Mouse (Mus musculus) cerebellum, adult 8-10 months (tissue): ENCODE measurements around the gene Fam219a.
A peak's percentile ranks its signal among the peaks of the same experiment; 100 is the strongest.

Source experiments
- DNase-seq: peaks from one replicate; pipeline ENCODE4 v3.0.0; 2022

The Fam219a gene

DNA sequence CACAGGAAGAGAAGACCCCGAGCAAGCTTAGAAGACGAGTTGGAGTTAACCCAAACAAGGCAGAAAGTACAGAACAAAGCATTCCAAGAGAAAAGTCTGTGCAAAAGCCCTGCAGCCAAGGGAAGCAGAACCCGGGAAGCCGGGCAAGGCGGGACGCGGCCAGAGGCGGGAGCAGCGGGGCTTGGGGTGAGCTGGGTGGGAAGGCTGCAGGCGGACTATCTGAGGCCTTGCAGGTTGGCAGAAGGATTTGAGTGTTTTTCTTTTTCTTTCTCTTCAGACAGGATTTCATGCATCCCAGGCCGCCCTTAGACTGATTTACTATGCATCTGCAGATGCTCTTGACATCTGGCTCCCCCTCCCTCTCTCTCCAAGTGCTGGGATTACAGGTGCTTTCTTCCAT, 16.2 kb downstream of the Fam219a start:
- no peak for DNase-seq

DNA sequence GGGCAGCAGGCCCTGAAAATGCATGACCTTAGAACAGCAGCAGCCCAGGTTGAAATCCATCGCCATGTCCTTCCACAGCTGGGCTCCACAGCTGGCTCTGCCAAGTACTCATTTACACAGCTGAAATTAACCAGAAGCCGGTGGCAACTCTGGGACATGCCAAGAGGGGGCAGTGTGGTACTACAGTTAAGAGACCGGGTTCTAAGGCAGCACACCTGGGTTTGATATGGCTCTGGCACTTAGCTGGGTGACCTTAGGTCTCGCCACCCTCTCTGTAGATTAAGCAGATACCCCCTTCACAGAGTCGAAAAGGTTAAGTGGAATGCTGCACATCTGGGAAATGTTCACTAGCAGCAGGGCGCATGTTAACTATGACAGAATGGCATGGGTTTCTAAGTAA, 16.8 kb downstream of the Fam219a start:
- peak; percentile 59 for DNase-seq

DNA sequence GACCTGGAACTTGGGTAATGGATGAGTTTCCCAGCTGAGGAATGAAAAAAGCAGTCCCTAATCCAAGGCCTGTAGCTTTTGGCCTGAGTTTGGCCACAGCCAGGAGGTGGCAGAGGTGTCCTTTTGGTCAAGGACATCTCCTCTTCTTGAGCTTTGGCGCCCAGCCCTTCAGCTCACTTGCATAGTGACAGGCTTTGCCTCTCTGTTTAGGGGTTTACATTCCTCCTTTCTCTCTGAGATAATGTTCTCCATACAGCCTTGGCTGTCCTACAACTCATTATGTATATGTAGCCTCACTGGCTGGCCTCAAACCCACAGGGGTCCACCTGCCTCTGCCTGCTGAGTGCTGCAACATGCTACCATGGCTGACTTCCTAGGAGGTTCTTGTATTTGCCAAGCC, 22.3 kb downstream of the Fam219a start:
- DNase-seq = no peak

DNA sequence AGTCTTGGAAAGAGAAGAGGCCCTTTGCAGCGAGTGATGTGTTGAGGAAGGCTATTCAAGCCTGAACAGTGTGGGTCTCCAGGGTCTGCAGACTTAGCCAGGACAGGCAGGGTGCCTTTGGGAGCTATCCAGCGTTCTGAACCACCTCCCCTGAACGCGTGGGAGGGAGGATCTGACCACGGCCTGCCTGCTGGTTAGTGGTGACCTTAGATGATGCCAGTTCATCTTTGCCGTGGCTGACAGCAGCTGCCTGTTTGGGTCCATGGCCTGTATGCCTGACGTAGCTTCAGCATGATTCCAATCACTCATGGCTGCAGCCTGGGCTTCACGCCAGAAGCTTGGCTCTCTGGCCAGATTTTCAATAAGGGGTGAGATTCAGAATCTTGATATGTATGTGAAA, 23.4 kb downstream of the Fam219a start:
- DNase-seq = peak; percentile 65

DNA sequence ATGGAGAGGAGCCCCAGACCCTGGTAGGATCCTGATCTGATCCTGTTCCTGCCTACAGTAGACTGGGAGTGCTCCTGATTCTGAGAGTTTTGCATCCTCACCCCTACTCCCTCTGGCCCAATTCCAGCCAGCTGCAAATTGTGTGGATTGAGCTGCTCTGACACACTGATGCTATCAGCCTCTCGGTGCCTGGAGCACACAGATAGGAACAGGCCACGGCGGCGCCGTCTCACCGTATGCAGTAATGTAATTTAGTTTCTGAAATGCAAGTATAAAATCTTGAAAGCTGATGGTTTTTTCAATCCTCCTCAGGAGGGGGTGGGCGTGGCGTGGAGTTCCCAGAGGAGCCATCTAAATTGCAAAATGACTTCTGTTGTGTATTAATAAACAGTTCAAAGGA, 27.2 kb downstream of the Fam219a start:
- no peak for DNase-seq

DNA sequence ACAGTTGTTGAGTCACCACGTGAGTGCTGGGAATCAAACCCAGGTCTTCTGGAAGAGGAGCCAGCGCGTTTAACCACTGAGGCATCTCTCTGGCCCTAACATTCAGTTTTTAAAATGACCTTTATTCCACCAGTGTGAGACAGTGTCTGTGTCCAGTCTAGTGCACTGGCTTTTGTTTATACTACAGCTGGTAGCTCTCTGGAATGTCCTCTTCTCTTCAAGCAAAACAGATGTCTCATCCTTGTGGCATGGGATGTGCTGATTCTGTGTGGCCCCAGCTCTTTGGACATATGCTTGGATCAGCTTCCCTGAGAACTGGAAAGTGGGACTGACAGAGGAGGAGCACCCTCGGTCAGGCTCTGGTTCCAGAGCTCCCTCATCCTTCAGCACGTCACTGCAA, 34.5 kb downstream of the Fam219a start:
- no peak for DNase-seq

DNA sequence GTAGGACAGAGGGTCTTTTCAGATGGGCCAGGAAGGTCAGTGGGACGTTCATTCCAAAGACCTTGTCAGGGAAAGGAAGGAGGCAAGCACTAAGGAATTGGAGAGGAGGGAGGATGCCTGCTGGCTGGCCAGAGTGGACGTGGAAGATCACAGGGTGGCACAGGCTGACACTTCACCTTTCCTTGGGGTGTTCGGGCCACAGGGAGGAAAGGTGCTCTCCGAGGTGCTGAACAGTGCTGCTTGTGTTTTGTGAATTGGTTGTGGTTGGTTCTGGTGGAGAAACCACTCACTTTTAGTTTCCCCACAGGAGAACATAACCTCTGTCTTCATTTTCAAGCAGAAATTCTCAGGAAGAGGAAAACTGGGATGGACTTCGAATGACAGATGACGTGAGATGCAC, 36.9 kb downstream of the Fam219a start:
- no peak for DNase-seq

DNA sequence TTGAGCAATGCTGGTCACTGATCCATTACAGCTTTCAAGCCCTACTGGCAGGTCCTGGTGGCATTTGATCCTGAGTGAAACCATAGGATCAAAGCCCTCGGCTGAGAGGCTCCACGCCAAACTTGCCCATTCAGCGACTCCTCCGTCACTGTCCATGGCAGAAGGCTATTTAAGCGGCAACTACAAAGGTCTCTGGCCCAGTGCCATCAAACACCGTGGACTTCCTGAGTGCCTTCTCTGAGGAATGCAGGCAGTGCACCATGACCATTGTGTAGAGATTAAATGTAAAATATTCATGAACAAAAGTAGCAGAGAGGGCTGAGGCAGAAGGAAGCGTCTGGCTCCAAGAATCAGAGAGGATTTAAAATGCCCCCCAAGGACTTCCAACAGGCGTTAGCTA, 41.3 kb downstream of the Fam219a start:
- DNase-seq = peak; percentile 54

DNA sequence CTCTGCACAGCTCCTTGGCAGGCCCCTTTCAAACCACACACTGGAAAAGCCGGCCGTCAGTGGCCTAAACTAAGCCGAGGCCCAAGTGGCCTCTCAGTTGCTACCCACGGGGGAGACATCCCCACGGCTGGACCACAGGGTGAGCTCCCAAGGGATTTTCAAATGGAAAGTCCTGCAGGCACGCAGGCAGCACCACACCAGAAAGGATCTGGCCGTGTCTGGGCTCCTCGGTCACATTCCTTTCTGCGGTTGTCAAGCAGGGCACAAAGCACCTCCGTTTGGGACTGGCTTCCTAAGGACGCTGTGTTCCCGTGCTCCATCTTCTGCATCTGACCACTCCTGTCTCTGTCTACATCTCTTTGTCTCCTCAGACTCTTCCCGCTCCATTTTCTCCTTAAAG, 42.3 kb downstream of the Fam219a start:
- DNase-seq = no peak

DNA sequence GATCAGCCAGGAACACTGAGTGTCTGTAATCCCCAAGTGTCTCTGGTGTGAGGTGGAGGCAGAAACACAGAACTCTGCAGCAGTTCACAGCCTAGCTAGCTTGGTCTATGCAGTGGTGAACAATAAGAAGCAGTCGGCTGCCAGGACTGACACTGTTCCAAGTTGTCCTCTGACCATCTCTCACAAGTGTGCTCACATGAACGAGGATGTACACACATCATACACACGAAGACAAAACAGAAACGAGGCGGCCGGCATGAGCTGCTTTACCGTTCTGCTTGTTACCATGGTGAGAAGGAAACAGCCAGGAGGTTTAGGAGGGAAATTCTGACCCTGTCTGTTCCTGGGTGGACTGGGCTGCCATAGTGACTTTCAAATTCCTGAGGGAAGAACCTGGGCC, 42.8 kb downstream of the Fam219a start:
- no peak for DNase-seq

DNA sequence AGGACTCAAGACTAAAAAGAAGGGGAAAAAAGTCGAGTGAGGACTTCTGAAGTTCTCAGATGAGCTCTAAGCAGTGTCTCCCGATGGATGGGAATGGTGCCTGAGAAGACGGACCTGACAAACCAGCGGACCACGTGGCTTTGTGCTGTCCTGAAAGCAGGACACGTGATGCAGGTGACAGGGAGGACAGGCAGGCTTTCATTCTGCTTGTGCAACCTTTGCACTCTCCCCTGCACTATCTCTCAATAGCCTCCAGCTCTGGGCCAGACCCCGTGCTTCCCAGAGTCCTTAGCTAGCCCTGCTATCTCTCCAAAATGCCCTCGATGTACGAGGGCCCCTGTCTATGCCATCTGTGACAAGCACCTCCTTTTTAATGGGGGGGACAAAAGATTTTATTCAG, 44.5 kb downstream of the Fam219a start:
- no peak for DNase-seq

DNA sequence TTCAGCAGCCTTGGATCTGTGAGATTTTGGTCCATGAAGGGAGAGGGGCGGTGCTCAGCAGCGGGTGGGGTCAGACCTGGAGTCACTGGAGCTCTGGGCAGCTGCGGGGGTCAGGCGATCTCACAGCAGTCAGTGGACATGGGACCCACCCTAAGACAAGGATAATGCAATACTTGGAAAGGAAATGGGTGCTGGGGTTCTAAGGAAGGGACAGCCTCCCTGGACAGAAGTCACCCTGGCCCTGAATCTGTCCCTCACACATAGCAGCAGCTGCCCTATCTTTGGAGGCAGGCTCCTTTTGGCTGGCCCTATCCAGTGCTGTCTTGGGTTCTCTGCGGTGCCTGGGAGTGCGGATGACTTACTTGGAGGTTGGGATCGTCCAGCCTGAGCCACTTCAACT, 45.5 kb downstream of the Fam219a start:
- DNase-seq = no peak

DNA sequence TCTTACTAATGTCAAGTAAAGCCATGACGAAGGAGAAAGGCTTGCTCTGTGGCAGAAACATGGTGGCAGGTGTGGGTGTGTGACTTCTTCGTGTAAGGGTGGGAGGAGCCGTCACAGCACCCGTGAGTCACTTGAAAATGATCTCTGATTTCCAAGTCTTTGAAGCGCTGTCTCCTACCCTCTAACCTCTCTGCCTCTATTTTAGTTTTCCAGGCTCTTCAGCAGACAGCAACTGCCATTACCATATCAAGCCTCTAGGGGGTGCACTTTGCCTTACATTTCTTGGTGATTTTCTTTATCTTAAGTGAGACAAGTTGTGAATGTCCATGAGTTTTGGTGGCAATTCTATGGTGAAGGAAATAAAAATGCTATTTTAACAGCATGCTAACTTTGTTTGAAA, 46.5 kb downstream of the Fam219a start:
- DNase-seq = peak; percentile 58

DNA sequence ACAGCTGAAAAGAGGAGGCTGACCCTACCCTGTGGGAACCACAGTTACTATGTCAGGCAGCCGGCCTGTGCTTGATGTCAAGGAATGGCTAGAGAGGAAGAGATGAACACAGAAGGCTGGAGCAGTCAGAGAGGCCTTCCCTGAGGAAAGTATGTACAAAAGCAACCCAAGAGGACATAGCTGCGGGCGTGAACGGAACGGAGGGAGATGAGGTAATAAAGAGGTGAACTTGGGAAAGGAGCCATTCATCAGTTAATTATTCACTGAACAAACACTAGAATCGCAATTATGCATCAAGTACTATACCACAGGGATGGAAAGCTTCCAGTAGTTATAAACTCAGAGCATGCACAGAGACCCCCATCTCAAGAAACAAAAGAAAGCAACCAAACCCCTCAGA, 47.2 kb downstream of the Fam219a start:
- DNase-seq = no peak

DNA sequence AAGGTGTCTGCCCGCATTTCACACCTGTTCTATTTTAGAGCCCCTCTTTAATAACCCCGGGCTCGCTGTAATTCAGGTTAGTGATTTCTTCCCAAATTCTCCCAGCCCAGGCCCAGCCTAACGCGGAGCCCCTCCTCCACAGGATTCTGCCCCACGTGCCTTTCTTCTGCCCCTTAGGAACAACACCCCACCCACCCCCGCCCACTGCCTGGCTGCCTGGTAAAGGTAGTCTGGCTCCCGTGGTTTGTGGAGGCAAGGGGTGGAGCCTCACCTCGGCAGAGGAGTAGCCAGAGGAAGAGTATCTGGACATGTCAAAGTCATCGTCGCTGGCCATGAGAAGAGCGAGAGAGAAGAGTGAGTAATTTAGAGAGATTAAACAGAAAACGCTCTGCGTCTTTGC, 48.7 kb downstream of the Fam219a start:
- no peak for DNase-seq

DNA sequence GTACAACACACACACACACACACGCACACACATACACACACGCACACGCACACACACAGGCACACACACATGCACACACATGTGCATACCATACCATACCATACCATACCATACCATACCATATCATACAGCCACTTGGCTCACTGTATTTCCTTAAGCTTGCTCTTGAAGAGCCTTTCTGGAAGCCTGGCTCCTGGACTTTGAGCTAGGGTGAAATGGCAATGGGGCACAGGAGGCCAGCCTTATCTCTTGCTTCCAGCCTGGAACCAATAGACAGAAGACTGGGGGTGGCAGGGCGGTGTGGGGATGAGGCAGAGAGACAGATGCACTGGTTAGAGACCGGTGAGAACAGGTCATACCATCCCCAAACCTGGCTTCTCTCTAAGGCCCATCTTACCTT, 50.1 kb downstream of the Fam219a start:
- DNase-seq = no peak

DNA sequence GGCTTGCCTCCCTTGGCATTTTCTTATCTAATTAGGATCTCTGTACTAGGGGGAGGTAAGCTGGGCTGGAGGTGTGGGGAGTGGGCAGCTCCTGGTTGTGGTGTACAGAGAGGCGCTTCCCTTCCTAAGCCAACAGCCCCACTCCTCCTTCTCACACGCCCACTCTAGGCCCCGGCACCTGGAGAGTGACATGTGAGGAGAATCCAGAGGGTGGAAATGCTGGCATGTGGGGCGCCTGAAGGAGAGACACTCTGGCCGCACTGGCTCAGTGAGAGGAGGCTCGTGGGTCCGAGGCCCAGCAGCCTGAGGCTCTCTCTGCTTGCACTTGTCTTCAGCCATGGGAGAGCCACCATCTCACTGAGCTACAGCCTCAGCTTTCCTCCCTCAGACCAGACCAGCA, 51.0 kb downstream of the Fam219a start:
- no peak for DNase-seq

DNA sequence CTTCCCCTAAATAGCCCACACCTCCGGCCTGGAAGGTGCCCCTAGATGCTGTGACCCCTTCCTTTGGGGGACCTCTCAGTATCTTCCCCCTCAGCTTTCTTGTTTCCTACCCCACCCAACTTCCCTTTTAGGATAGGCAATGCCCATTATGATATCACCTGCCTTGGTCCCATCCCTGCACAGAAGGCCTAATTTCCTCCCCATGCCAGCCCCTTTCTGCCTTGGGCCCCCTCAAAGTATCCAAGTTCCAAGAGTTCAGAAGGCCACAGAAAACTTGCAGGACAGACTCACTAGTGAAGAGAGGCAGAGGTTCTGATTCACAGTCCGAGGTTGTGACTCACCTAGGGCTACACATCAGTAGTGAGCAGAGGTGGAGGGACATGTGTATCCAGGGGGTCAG, 52.1 kb downstream of the Fam219a start, which contains the start of gene 1110017D15Rik:
TSS of gene 1110017D15Rik (minus strand) at position 101 of the 400 bp plus-strand sequence.
- no peak for DNase-seq

DNA sequence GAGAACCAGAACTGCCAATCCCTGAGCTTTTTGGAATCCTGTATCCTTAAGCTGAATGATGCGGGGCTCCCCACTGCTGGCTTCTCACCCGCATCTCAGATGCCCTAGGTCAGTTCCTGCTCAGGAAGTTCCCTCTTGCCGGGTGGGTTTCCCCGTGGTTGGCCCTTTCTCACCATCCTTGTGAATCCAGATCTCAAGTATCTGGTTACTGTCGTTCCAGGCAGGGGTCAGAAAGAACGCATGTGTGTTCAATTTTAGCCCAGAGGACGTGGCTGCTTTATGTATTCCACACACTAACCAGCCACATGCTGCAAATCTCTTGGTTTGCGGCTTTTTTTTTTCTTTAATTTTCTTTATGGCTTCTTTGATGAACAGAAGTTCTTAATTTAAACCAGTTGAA, 55.6 kb downstream of the Fam219a start:
- no peak for DNase-seq

DNA sequence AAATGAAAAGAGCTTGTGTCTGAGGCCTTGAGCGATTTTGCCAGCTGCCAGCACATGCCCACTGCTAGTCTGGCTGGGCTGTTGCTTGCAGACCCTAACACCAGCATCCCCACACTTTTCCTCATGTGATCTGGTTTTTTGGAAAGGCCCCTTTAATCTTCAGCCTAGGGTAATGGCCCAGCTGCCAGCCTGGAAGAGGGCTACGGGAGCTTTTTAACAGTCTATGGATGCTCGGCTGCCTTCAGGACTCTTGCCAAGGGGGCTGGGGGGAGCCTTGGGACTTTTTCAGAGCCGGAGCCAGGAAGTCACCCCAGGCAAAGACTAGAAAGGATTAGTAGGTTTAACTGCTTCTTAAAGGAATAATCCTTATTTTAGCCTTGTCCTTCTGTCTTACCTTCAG, 56.0 kb downstream of the Fam219a start:
- no peak for DNase-seq

DNA sequence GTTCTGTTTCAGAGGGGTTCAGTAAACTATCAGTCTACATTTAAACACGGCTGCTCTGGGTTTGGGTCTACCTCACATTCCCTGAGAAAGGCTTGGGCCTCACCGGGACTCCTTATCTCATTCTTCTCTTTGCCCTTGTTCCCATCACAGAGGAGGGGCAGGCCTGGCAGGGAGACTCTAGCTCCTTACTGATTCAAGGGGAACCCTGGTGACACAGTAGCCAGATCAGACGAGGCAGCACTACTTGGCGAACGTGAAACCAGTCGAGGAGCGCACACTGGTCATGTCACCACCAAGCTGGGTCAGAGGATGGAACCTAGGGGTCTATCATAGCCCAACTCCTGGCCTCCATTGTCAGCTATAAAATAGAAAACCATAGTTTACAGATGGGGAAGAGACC, 61.3 kb downstream of the Fam219a start:
- DNase-seq = no peak

DNA sequence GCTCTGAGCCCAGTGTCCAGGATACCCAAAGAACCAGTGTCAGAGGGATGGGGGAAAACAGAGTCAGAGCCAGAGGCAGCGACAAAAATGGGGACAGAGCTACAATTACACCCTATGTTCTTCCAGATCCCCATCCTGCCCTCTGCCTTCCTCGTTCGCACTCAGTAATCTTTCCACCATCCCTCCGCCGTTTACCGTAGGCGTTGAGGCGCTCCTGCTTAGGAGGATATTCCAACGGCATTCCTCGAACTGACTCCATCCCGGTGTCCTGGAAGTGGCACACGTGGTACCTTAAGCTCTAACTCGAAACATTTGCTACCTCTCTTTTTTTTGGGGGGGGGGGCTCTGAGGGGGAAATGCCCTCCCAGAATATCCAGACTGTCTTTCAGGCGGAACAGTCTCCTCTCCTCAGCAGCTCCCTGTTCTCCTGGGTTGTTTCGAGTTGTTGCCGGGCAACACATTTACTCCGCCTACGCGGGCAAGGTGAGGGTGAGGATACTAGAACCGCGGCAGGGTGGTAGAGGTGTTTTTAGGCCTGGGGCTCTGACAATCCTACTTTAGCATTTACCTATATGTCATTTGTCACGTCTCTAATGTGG, 61.9 kb downstream of the Fam219a start:
- DNase-seq = no peak

DNA sequence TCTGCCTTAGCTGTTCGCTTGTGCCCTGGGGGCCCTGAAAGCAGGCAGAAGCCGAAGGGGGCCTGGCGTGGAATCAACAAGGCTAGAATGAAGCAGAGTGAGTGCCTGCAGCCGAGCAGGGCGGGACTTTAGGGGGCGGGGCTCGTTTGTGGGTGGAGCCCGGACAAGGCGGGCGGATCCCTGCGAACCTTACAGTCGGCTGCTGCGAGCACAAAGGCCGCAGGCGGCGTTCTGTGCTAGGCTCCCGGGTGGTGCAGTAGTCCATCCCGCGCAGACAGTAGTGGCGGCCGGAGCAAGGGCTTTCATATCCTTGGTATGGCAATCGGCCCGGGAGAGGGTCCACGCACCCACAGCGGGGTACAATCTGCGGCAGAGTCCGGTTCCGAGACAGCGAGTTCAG, 62.4 kb downstream of the Fam219a start:
- peak; percentile 83 for DNase-seq

DNA sequence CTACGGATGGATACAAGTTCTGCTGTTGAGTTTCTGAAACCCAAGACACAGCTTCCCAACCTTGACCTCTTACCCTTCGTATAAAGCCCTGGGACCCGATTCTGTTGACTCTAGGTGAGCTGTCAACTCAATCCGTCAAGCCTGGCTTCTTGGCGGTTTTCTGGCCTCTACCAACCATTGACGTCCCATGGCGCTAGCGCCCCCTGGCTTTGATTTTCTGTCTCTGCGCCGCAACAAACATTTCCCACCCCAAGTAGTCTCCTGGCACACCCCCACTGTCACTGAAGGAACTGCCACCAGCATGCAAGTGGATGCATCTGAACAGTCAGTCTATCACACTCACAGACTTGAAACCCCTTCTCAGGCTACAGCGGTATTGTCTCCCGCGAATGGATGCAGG, 63.2 kb downstream of the Fam219a start:
- peak; percentile 62 for DNase-seq

DNA sequence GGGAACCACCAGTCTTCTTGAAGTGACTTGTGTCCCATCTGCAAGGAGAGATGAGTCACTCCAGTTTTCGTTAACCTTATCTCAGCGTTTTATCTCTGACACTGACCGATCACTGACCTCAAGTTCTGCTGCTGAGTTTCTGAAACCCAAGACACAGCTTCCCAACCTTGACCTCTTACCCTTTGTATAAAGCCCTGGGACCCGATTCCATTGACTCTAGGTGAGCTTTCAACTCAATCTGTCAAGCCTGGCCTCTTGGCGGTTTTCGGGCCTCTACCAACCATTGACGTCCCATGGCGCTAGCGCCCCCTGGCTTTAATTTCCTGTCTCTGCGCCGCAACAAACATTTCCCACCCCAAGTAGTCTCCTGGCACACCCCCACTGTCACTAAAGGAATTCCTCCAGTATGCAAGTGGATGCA, 64.2 kb downstream of the Fam219a start:
- no peak for DNase-seq

DNA sequence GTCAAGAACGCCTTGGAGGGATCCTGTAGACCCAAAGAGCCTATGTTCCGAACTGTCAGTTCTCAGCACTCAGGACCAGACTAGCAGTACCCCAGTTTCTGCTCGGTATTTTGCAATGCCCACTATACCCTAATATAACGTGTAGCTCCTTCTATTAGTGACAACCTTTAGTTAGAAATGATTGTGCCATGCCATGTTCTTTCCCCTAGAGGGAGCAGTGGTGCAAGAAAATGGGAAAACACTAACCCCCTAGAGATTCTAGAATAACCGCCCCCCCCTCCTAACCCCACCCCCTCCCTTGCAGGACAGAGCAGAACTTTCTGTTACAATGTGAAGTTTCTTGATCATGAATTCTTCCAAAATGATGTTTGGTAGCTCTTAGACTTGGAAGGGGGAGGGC, 65.0 kb downstream of the Fam219a start:
- DNase-seq = no peak
